Mouse (Mus musculus): ENCODE data around the gene D5Ertd579e. TPM values are rescaled to one million over a fixed set of nuclear protein-coding genes. Genes with fewer than 3 reads are reported as not detected.

D5Ertd579e gene
- total and polyA plus RNA-seq, 2 experiments from 2014 or later: 34.2 to 71.1 TPM

GRCm38 (mm10) chr5:36563741-36564140 lies 132.1 kb downstream of the D5Ertd579e start:
- H3K9me3 ChIP-seq (ENCODE audit: low read length): no peaks in the 10 kb centered on the region
- TF ChIP-seq CTCF (IDR thresholded peaks at IDR 0.05): no peak
- DNase-seq (ENCODE audit: low spot score) (no peak), ATAC-seq (ENCODE audit: low FRiP score) (no peak)
- H3K4me3 ChIP-seq (ENCODE audit: low read depth, low read length): no peak overlapping the region
- H3K27me3 ChIP-seq (ENCODE audit: insufficient read depth, low read length): no peaks in the 10 kb centered on the region
- WGBS: 82% methylated on average over 6 of the region's 6 CpGs
- no peaks in the 10 kb centered on the region for H3K4me1 ChIP-seq (ENCODE audit: insufficient read depth, low read length)
- no peak overlapping the region for H3K4me2 ChIP-seq (ENCODE audit: low read depth, low read length, poor library complexity, severe bottlenecking)
- H3K27ac ChIP-seq (ENCODE audit: low read depth, low read length): no peak overlapping the region
- no peak overlapping the region for H3K9ac ChIP-seq (replicated peaks; ENCODE audit: low read length, poor library complexity, severe bottlenecking)
- H3K36me3 ChIP-seq (ENCODE audit: insufficient read depth, low read length): no peaks in the 10 kb centered on the region

GRCm38 (mm10) chr5:36562791-36563445 lies 132.9 kb downstream of the D5Ertd579e start:
- H3K9me3 ChIP-seq (ENCODE audit: low read length): no peaks in the 10 kb centered on the region

GRCm38 (mm10) chr5:36561509-36561908 lies 134.3 kb downstream of the D5Ertd579e start:
- Histone ChIP-seq H3K4me1 (ENCODE audit: insufficient read depth, low read length) (no peaks in the 10 kb centered on the region), H3K9ac (replicated peaks; ENCODE audit: low read length, poor library complexity, severe bottlenecking) (no peak overlapping the region), H3K4me3 (ENCODE audit: low read depth, low read length) (no peak overlapping the region), H3K9me3 (ENCODE audit: low read length) (no peaks in the 10 kb centered on the region), H3K36me3 (ENCODE audit: insufficient read depth, low read length) (no peaks in the 10 kb centered on the region), H3K27me3 (ENCODE audit: insufficient read depth, low read length) (no peaks in the 10 kb centered on the region), H3K4me2 (ENCODE audit: low read depth, low read length, poor library complexity, severe bottlenecking) (no peak overlapping the region), H3K27ac (ENCODE audit: low read depth, low read length) (no peak overlapping the region)
- no peak for ATAC-seq (ENCODE audit: low FRiP score)
- no peak for TF ChIP-seq CTCF (IDR thresholded peaks at IDR 0.05)
- DNase-seq (ENCODE audit: low spot score): no peak
- WGBS: 85% methylated on average over 4 of the region's 4 CpGs

More at GRCm38 (mm10) chr5:36562791-36563445, 132.9 kb downstream of the D5Ertd579e start:
- no peak for DNase-seq (ENCODE audit: low spot score)
- no peaks in the 10 kb centered on the region for H3K4me1 ChIP-seq (ENCODE audit: insufficient read depth, low read length)
- TF ChIP-seq CTCF (IDR thresholded peaks at IDR 0.05): no peak
- 87% methylated on average over 10 of the region's 10 CpGs for WGBS
- H3K27me3 ChIP-seq (ENCODE audit: insufficient read depth, low read length): no peaks in the 10 kb centered on the region
- H3K4me2 ChIP-seq (ENCODE audit: low read depth, low read length, poor library complexity, severe bottlenecking): no peak overlapping the region
- no peak for ATAC-seq (ENCODE audit: low FRiP score)
- H3K9ac ChIP-seq (replicated peaks; ENCODE audit: low read length, poor library complexity, severe bottlenecking): no peak overlapping the region
- H3K36me3 ChIP-seq (ENCODE audit: insufficient read depth, low read length): no peaks in the 10 kb centered on the region
- no peak overlapping the region for H3K4me3 ChIP-seq (ENCODE audit: low read depth, low read length)
- H3K27ac ChIP-seq (ENCODE audit: low read depth, low read length): no peak overlapping the region

GRCm38 (mm10) chr5:36560490-36560889 lies 135.3 kb downstream of the D5Ertd579e start:
- Histone ChIP-seq H3K4me1 (ENCODE audit: insufficient read depth, low read length) (no peaks in the 10 kb centered on the region), H3K27me3 (ENCODE audit: insufficient read depth, low read length) (no peaks in the 10 kb centered on the region), H3K27ac (ENCODE audit: low read depth, low read length) (no peak overlapping the region), H3K9ac (replicated peaks; ENCODE audit: low read length, poor library complexity, severe bottlenecking) (no peak overlapping the region), H3K4me2 (ENCODE audit: low read depth, low read length, poor library complexity, severe bottlenecking) (no peak overlapping the region), H3K9me3 (ENCODE audit: low read length) (no peaks in the 10 kb centered on the region), H3K4me3 (ENCODE audit: low read depth, low read length) (no peak overlapping the region), H3K36me3 (ENCODE audit: insufficient read depth, low read length) (no peaks in the 10 kb centered on the region)
- DNase-seq (ENCODE audit: low spot score): no peak
- no peak for ATAC-seq (ENCODE audit: low FRiP score)
- TF ChIP-seq CTCF (IDR thresholded peaks at IDR 0.05): no peak
- 92% methylated on average over 4 of the region's 4 CpGs for WGBS

GRCm38 (mm10) chr5:36559510-36560235 lies 136.2 kb downstream of the D5Ertd579e start:
- no peak for TF ChIP-seq CTCF (IDR thresholded peaks at IDR 0.05)
- 91% methylated on average over 6 of the region's 6 CpGs for WGBS

GRCm38 (mm10) chr5:36559106-36559505 lies 136.7 kb downstream of the D5Ertd579e start:
- Histone ChIP-seq H3K9me3 (ENCODE audit: low read length) (no peaks in the 10 kb centered on the region), H3K27ac (ENCODE audit: low read depth, low read length) (no peak overlapping the region), H3K4me2 (ENCODE audit: low read depth, low read length, poor library complexity, severe bottlenecking) (no peak overlapping the region), H3K4me3 (ENCODE audit: low read depth, low read length) (no peak overlapping the region), H3K36me3 (ENCODE audit: insufficient read depth, low read length) (no peaks in the 10 kb centered on the region), H3K4me1 (ENCODE audit: insufficient read depth, low read length) (no peaks in the 10 kb centered on the region), H3K27me3 (ENCODE audit: insufficient read depth, low read length) (no peaks in the 10 kb centered on the region), H3K9ac (replicated peaks; ENCODE audit: low read length, poor library complexity, severe bottlenecking) (no peak overlapping the region)
- no peak for TF ChIP-seq CTCF (IDR thresholded peaks at IDR 0.05)
- no peak for ATAC-seq (ENCODE audit: low FRiP score)
- DNase-seq (ENCODE audit: low spot score): no peak
- WGBS: 82% methylated on average over 5 of the region's 5 CpGs

More at GRCm38 (mm10) chr5:36559510-36560235, 136.2 kb downstream of the D5Ertd579e start:
- H3K36me3 ChIP-seq (ENCODE audit: insufficient read depth, low read length): no peaks in the 10 kb centered on the region
- H3K4me3 ChIP-seq (ENCODE audit: low read depth, low read length): no peak overlapping the region
- H3K27me3 ChIP-seq (ENCODE audit: insufficient read depth, low read length): no peaks in the 10 kb centered on the region
- no peak overlapping the region for H3K27ac ChIP-seq (ENCODE audit: low read depth, low read length)
- DNase-seq (ENCODE audit: low spot score) (no peak), ATAC-seq (ENCODE audit: low FRiP score) (no peak)
- no peak overlapping the region for H3K9ac ChIP-seq (replicated peaks; ENCODE audit: low read length, poor library complexity, severe bottlenecking)
- no peaks in the 10 kb centered on the region for H3K4me1 ChIP-seq (ENCODE audit: insufficient read depth, low read length)
- no peaks in the 10 kb centered on the region for H3K9me3 ChIP-seq (ENCODE audit: low read length)
- no peak overlapping the region for H3K4me2 ChIP-seq (ENCODE audit: low read depth, low read length, poor library complexity, severe bottlenecking)
